Mouse (Mus musculus) spleen, adult 18-20 months (tissue): ENCODE data around the gene Tut1.
"Not testable (repeated sequence)": the region's sequence is repeated elsewhere in the genome, so short reads cannot be mapped to it uniquely, and the experiment has no call there.

Experiments
- DNase-seq, 2 experiments: peaks; one replicate each; pipeline ENCODE4 v3.0.0; 2022; ENCODE audit warnings: mixed read lengths in 2 of 2

The Tut1 gene

GRCm38 (mm10) chr19:8943047-8943446 lies 10.6 kb upstream of the Tut1 start:
- no peak for DNase-seq

DNA sequence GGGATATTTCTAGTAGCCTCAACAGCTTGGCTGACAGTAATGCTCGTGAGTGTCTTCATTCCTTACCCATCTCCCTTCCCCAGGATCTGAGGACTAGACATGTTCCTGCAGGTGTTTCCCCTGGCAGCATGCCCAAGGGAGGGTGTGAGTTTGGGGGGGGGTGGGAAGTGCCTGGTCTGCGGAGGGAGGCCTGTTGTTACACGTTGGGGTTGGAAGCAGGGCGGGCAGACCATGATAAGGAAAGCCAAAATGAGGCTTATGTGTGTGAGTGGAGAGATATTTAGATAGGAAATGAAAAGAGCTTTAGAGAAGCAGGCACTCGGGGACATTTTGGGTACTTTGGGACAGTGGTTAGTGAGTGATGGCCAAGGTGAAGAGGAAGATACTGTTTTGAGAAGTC lies 9.6 kb upstream of the Tut1 start:
- no peak for DNase-seq

GRCm38 (mm10) chr19:8944750-8945149 lies 8.9 kb upstream of the Tut1 start:
- peak in 1 of 2 experiments; percentile 52 for DNase-seq

GRCm38 (mm10) chr19:8945251-8945650 lies 8.4 kb upstream of the Tut1 start:
- DNase-seq: no peak

DNA sequence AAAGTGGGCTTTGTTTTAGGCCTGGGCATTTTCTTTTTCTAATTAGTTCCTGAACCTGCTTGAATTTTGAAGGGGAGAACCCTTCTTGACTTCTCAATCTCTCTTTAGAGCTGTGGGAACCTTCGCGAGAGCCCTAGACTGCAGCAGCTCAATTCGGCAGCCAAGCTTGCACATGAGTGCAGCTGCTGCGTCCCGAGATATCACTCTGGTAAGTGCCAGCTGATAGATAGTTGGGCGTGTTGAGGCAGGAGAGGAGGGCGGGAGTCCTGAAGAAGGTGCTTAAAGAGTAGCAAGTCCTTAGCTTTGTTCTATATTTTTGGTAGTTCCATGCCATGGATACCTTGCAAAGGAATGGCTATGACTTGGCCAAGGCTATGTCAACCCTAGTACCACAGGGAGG lies 6.7 kb upstream of the Tut1 start:
- no peak for DNase-seq

- no peak for DNase-seq
Measured at GRCm38 (mm10) chr19:8950190-8950589, 3.5 kb upstream of the Tut1 start.

DNA sequence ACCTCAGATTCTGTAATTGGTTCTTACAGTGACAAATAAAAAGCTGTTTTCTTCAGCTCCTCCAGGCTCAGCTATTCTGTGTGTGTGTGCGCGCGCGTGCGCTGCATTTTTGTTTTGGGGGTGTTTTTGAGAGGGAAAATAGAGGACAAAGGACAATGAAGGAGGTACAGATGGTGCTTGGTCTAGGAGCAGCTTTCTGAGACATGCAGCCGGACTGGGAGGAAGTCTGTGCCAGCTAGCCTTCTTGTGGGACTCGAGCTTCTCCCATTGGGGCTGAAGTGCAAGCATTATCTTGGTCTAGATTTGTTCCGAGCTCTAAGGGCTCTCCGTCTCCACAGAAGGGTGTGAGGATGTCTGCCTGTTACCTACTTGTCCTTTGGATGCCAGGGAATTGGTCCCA lies 1.4 kb upstream of the Tut1 start:
- DNase-seq: no peak

DNA sequence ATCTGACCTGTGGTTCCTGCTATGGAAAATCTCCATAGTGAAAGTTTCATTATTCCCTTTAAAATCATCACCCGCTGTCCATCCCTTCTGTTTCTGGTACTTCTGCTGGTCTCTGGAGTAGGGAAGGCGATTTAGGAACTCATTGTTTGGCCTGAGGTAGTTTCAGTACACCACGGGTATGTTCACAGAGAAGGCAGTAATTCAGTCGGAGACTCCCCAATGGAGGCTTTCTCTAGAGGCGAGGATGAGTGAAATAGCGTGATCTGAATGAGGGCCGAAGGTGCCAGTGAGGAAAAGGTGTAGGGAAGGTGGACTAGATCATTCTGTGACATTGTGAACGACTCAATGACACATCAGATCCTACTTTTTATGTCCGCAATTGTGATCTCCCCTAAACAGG lies 524 bp downstream of the Tut1 start:
- DNase-seq: no peak

DNA sequence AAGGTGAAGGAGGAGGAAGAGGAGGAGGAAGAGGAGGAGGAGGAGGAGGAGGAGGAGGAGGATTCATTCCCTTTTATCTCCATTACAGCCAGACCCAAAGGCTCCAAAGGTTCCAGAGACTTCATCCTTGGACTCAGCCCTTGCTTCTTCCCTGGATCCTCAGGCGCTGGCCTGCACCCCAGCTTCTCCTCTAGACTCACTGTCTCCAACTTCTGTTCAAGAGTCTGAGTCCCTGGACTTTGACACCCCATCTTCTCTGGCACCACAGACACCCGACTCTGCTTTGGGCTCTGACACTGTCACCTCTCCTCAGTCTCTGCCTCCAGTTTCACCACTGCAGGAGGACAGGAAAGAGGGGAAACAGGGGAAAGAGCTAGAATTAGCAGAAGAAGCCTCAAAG lies 8.6 kb downstream of the Tut1 start:
- DNase-seq: no peak

DNA sequence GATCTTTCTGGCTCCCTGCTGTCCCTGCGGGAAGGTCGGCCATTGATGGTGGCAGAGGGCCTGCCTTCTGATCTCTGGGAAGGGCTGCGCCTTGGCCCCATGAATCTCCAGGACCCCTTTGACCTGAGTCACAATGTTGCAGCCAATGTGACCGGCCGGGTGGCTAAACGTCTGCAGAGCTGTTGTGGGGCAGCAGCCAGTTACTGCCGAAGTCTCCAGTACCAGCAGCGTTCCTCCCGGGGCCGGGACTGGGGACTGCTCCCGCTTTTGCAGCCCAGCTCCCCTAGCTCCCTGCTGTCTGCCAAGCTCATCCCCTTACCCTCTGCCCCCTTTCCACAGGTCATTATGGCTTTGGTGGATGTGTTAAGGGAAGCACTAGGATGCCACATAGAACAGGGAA lies 11.4 kb downstream of the Tut1 start:
- DNase-seq: no peak

GRCm38 (mm10) chr19:8965771-8966170 lies 12.1 kb downstream of the Tut1 start:
- no peak for DNase-seq

DNA sequence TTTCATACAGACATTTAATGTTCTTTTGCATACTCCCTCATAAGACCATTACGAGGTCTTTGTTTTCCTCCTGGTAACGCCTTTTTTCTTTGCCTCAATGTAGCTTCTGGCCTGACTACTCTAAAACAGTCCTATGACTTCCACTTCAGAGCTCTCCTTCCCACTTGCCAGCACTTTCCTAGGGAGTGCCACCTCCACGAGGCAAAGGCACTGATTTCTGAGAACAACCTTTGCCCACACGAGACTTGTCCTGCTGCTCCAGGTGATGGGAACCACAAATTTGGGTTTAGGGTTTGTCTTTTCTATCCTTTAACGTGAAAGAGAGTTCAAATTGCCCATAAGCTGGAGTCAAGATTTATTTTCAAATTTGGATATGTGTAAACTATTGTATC lies 12.5 kb downstream of the Tut1 start:
- DNase-seq: no peak

DNA sequence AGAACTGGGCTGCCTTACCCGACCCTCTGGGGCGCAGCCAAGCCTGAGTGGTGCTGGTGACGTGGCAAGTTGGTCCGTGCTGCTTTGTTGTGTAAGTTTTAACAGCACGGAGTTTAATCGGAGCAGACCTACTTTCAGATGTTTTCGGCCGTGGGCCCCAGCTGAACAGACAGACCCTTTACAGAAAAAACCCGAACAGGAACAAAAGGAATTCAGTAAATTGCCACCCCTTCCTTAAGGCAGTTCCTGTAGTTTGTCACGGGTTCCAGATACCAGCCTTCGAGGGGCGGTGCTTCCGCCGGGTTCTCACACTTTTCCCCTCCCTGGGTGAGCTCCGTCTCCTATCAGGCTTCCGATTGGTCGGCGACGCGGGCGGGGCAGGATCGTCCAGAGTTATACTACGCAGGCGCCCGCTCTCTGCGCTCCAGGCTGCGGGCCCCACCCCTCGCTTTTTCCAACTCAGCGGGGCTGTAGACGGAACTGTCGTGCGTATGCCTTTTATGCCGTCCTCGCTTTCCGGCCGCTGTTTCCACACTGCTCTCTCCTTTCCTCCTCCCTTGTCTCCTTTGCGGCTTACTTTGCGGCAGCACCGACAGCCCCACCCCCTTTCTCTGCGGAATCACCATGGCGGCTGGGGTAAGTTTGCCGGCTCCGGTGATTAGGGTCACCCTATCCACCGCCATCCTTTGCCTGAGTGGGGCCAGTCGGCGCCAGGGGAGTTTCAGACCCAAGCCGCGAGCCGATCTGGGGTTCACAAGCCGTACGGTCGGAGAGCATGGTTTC lies 13.1 kb downstream of the Tut1 start, which contains the start of gene Eef1g:
Gene Eef1g (plus strand): TSS at position 452 of the 783 bp plus-strand sequence.
- peak; percentile 94 to 99 for DNase-seq

DNA sequence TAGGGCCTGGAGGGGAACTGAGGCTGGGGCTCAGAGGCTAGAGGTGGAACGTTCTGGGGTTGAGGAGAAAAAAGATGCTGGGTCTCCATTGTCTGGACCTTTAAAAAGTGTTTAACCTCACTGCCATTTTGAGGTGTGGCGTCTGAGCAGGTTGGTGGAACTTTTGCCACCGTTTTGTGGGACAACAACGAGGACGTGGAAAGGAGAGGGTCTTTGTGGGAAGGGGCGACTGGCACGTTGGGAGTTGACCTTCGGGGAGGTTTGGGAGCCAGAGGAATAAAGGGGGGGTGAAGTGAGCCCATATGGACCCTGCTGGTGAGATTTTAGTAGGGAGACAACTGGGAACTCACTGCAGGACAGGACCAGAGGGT lies 13.7 kb downstream of the Tut1 start:
- no peak for DNase-seq

- no peak for DNase-seq
Measured at GRCm38 (mm10) chr19:8967893-8968292, 14.2 kb downstream of the Tut1 start.

- DNase-seq: not testable (repeated sequence)
Measured at GRCm38 (mm10) chr19:8972491-8972890, 18.8 kb downstream of the Tut1 start.

DNA sequence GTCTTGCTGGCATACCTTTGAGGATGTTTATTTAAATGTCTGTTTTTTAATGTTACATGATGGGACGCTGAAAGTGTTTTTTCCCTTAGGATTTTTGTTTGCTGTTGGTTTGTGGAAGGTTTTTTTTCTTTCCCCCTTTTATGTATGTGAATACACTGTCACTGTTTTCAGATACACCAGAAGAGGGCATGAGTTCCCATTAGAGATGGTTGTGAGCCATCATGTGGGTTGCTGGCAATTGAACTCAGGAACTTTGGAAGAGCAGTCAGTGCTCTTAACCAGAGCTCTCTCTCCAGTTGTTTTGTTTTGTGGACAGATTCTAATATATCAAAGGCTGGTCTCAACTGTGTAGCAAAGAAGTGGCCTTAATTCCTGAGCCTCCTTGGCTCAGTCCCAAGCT lies 21.0 kb downstream of the Tut1 start:
- no peak for DNase-seq

DNA sequence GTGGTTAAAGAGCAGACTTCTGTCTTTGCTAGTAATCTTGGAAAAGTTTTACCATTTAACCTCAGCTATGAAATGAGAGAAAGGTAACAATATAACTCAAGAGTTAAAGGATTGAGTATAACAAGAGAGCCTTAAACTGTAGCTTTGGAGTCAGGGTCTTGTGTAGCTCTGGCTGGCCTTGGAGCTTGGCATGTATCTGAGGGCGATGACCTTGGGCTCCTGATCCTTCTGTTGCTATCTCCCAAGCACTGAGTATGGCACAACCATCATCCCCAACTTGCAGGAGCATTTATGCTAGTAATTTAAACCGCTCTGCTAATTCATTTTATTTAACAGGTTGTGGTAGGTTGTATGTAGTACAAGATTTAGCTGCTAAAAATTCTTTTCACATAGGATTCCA lies 21.8 kb downstream of the Tut1 start:
- no peak for DNase-seq

DNA sequence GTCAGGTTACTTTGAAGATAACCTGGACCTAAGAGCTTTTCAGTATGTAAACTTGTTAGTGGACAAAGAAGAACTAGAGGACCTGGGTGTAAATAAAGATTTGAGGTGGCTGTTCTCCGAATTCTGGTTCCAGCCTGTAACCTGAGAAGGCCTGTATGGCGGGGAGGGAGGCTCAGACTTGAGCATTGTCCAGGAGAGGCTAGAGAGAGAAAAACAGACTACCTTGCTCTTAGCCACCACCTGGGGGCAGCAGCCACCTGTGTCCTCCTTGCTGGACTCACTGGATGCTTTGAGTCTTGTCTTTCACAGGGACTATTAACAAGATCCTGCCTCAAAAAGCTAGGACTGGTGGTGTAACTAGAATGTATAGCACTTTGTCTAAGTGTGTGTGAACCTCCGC lies 22.9 kb downstream of the Tut1 start:
- peak in 1 of 2 experiments; percentile 46 for DNase-seq

DNA sequence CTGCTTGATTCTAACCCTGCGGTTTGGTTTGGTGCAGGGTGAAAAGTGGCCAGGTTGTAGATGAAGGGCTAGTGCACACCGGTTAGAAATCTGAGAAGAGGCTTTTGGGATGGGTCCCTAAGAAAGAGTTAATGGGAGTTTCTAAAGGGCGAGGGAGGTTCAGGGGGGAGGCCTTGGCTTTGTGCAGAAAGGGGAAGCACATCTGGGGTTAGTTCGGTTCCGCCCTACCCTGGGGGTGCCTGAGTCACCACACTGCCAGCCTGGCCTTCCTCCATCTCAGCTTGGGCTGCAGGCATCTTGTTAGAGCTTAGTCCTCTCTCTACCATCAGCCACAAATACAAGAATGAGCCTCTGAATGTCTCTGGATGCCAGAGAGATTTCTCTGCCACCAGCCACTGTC lies 27.1 kb downstream of the Tut1 start:
- peak; percentile 51 to 55 for DNase-seq

DNA sequence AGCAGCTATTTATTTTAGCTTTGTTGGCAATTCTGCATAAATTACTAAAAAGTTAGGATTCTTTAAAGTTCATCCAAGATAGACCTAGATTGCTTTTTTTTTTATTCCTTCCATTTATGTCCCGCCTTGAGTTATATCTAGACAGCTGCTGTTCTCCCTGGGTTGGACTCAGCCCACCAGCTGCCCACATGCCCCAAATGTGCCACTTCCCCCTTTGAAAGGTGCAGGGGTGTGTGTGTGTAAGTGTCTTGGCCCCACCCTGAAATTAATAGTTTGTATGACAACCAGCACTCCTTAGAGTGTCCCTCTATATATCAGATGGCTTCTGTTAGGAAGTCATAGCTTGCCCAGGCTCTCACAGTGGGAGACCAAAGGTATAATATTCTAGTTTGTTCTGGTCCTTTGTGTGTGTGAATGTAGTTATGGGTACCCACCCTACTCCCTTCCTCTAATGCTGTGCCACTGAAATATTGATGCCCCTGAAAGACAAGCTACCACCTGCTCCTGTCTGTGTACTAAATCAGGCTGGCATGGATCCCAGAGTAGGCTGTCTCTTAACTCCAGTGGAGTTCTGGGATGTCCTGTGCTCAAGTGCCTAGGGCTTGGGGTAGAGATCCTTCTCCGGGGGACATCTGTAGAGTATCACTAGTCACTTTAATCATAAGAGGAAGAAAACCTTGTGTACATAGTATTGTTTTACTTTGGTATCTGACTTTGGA lies 28.0 kb downstream of the Tut1 start:
- no peak for DNase-seq

GRCm38 (mm10) chr19:8982303-8983149 lies 28.9 kb downstream of the Tut1 start:
- no peak for DNase-seq

- DNase-seq: no peak
Measured at GRCm38 (mm10) chr19:8983150-8983650, 29.6 kb downstream of the Tut1 start.
